Mouse (Mus musculus): ENCODE results near the gene Zfp536.
"Not testable (repeated sequence)": the region's sequence is repeated elsewhere in the genome, so short reads cannot be mapped to it uniquely, and the experiment has no call there.

The Zfp536 gene

GRCm38 (mm10) chr7:37607906-37608305 lies 165.5 kb downstream of the Zfp536 start:
- no peak for DNase-seq (ENCODE audit: low spot score in 2 of 2)

DNA sequence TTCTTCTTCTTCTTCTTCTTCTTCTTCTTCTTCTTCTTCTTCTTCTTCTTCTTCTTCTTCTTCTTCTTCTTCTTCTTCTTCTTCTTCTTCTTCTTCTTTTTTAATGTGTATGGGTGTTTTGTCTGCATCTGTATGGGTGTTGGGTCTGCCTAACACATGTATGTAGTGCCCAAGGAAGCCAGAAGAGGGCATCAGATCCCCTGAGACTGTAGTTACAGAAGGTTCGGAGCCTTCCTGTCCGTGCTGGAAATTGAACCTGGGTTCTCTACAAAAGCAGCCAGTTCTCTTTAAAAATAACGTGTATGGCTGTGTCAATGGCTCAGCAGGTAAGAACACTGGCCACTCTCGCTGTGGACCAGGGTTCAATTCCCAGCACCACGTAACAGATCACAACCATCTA lies 167.0 kb downstream of the Zfp536 start:
- DNase-seq (ENCODE audit: low spot score in 2 of 2): no peak

DNA sequence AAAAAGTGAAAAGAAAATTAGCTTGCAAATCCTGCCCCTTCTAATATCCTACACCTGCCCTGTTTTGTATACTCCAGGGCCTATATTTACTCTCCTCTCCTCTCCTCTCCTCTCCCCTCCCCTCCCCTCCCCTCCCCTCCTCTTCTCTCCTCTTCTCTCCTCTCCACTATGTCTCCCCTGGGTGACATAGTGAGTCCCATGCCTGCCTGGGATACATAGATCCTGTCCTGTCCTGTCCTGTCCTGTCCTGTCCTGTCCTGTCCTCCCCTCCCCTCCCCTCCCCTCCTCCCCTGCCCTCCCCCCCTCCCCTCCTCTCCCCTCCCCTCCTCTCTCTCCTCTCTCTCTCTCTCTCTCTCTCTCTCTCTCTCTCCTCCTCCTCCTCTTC lies 169.9 kb downstream of the Zfp536 start:
- DNase-seq (ENCODE audit: low spot score in 2 of 2): not testable (repeated sequence)

DNA sequence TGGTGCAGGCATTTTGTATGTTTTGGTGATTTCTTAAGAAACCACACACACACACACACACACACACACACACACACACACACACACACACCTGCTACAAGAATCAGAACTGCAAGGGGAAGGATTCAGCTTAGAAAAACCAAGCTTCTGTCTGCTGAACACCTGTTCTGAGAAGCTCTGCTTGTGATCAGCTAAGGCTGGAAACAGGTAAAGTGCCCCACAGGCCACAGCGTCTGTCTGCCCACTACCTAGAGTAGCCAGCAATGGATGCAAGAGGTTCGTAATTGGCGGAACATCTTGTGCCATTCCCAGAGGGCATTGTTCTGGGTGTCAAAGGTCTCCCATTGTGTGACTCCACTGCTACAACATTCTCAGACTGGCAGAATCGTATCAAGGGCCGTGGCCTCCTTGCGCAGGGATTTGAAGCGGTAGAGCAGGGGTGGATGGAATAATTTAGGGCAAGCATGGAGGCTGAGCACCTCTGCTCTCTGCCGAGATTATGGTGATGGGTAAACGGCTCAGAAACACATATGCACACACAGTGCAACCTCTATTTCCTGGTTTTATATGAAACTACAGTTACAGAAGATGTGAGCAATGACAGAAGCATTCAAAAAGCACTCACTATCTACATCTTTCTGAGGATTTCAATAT lies 170.4 kb downstream of the Zfp536 start:
- no peak for DNase-seq (ENCODE audit: low spot score in 2 of 2)

DNA sequence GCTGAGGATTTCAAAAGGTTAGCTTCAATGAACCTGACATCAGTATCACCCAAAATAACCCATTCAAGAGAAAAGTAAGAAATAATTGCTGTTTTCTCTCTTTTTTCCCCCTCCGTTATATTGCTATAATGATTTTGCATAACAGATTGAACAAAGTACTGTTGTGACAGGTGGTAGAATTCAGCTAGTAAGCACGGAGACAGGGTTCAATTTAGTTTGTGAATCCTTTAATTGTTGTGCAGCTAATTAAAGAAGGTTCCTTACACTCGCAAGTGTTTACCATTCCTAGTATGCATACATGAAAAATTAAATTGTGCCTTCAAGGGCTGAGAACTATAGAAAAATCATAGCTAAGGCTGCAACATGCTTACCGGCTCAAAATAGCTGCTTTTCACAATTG lies 173.1 kb downstream of the Zfp536 start:
- no peak for DNase-seq (ENCODE audit: low spot score in 2 of 2)

GRCm38 (mm10) chr7:37594211-37595030 lies 179.0 kb downstream of the Zfp536 start:
- no peak for DNase-seq (ENCODE audit: low spot score in 2 of 2)

GRCm38 (mm10) chr7:37593566-37593965 lies 179.9 kb downstream of the Zfp536 start:
- DNase-seq (ENCODE audit: low spot score in 2 of 2): no peak

DNA sequence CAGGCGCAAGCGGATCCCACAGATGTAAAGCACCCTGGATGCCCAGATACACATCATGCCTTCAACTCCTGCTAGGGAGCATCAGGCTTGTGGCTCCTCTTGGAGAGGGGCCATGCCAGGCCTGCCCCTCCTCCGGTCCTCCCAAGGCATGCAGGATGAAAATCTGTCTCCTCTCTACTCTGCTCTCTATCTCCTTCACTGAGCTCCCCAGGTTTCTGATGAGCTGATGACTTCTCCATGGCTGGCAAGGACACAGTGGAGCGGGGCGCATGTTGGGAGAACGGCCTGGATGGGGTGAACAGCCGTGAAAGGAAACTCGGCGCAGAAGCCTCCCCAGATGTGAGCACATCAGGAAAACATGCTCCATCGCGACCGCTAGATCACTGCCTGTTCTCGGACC lies 186.7 kb downstream of the Zfp536 start:
- DNase-seq (ENCODE audit: low spot score in 2 of 2): no peak

DNA sequence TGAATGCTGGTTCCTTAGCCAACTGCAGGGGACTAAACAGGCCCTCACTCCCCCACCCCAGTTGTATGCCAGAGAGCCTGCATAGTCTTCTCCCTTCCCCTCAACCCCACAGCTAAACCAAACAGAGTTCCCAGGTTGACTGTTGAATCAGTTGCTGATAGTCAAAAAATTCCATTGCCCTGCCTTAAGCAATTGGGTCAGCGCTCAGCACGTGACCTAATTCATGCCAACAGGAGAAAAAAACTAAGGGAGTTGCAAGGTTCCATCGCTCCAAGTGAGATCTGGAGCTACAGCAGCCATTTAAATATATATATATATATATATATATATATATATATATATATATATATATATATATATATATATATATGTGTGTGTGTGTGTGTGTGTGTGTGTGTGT lies 192.2 kb downstream of the Zfp536 start:
- no peak for DNase-seq (ENCODE audit: low spot score in 2 of 2)

GRCm38 (mm10) chr7:37580554-37580953 lies 192.9 kb downstream of the Zfp536 start:
- no peak for DNase-seq (ENCODE audit: low spot score in 2 of 2)

GRCm38 (mm10) chr7:37572021-37572420 lies 201.4 kb downstream of the Zfp536 start:
- DNase-seq (ENCODE audit: low spot score in 2 of 2): no peak

DNA sequence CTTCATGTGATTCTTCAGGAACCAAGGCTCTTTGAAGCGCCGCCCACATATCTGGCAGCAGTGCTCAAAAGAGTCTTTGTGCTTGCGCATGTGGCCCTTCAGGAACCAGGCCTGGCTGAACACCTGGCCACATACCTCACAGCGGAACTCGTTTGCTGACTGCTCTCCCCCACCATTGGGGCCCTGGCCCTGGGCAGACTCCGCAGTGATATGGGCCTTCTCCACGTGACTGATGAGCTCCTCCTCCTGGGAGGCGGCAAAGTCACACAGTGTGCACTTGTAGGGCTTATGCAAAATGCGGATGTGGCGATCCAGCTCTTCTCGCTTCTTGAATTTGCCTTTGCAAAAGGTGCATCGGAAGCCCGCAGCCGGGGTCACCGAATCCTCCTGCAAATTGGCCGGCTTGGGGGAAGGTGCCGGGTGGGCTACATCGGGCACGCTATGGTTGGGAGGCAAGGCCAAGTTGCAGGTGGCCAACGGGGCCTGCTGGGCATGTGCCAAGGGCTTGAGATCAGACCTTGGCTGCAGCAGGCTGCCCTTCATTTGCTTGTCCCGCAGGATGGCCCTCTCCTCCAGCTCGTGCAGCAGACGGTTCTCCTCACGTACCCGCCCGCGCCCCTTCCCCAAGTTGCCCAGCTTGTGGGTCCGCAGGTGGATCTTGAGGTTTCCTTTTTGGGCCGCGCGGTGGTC lies 204.5 kb downstream of the Zfp536 start:
- DNase-seq (ENCODE audit: low spot score in 2 of 2): no peak

DNA sequence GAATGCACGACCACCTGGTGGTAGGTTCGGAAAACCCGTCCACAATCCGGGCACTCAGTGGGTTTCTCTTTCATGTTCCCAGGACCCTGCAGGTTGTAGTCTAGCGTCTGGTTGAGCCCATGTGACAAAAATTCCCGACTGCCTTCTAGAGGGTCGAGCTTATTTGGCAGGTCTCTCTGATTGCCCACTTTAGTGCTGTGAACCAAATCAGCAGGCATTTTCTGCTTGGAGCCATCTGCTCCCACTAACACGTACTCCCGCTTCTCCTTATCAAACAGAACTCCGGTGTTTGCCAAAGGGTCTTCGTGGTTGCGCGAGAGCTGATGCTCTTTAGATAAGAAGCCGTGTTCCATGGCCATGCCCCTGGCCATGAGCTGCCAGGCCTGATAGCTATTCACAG lies 205.4 kb downstream of the Zfp536 start:
- DNase-seq (ENCODE audit: low spot score in 2 of 2): no peak

DNA sequence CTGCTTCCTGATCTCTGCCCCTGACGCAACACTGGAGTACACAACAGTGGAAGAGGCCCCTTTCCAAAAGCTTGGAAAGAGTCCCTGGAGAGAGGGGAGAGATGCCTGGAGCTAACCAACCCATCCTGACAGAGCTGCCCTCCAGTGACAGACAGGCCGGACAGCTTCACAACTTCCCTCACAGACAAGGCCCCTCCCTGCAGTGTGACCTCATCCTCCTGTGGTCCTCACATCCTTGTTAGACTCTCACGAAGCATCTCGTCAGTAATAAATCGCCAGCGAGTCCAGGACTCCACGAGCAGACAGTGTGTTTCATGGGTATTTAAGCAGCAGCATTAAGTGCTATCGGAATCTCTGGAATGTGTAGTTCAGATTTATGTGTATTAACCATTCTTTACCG lies 207.4 kb downstream of the Zfp536 start:
- no peak for DNase-seq (ENCODE audit: low spot score in 2 of 2)

DNA sequence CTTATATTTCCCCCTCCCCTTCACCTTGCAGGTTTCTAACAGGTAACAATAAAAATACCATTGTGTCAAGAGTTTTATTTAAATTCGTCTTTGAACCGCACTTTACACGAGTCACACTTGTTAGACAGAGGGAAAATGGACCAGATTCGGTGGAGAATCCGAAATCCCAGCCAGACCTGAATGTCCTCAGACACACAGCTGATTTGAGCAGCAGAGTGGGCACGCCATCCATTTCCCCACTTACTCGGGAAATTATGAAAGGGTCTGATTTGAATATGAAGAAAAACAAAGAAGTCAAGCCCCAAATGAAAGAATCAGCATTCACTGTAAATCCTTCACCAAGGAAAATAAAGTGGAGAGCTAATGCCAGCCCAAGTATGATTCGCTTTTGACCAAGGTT lies 208.1 kb downstream of the Zfp536 start:
- no peak for DNase-seq (ENCODE audit: low spot score in 2 of 2)

GRCm38 (mm10) chr7:37564644-37565043 lies 208.8 kb downstream of the Zfp536 start:
- no peak for DNase-seq (ENCODE audit: low spot score in 2 of 2)

DNA sequence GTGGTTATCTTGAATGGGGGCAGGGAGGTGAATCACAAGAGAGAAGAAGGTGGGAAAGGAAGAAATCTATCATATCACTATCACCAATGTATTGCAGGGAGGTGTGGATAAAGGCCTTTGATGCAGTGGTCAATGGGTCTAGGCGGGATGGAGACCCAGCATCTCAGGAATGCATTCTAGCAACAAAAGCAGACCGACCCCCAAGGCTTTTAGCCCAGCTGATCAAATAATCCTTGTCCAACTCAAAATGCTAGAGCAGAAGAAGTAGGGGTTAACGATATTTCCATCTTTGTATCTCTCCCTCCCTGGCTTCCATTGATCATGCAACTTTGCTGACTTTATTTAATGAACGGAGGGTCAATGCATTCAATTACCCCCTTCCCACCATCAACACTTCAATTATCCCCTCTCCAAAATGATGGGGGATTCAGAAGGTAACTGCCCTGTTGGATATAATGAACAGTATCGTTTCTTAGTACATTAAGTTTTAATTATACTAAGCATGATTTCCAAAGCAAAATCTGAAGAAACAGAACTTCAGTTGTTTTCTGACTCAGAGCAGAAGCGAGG lies 209.5 kb downstream of the Zfp536 start:
- DNase-seq (ENCODE audit: low spot score in 2 of 2): no peak

DNA sequence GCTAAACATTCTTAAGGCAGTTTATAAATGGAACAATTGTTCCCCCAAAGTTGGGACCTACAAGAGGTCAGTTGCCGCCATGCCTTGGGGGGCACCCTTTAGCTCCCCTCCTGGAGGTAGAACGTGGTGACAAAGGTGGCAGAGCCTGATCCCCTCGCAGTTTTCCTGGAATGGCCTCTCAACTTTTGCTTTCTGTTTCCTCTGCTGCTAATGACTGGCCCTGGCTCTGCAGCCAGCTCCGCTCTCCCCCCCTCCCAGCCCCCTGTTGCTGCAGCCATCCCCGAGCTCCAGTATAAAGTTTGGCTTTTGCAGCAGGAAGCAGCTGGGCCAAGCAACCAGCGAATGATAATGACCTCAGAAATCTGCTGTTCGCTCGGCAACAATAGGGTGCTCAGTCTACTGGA lies 210.3 kb downstream of the Zfp536 start:
- DNase-seq (ENCODE audit: low spot score in 2 of 2): no peak

DNA sequence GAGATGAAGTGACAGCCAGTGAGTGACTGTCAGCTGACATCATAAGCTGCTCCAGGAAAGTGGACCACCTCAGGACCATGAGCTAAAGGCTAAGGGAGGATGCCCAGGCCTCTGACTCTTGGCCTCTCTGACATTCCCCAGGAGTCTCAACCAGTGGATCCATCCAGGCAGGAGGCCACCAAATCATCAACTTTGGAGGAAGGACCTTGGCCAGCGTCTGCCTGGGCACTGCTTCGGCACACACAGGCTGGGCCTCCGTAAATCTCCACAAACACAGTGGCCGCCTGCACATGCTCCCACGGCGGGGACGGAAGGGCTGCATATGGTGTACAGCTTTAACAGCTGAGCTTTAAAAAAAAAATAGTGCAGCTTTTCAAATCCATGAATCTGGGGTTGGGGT lies 210.9 kb downstream of the Zfp536 start:
- DNase-seq (ENCODE audit: low spot score in 2 of 2): no peak

- no peak for DNase-seq (ENCODE audit: low spot score in 2 of 2)
These were observed 212.9 kb downstream of the Zfp536 start for GRCm38 (mm10) chr7:37560581-37560980.

- no peak for DNase-seq (ENCODE audit: low spot score in 2 of 2)
These were observed 213.6 kb downstream of the Zfp536 start for GRCm38 (mm10) chr7:37559851-37560250.

DNA sequence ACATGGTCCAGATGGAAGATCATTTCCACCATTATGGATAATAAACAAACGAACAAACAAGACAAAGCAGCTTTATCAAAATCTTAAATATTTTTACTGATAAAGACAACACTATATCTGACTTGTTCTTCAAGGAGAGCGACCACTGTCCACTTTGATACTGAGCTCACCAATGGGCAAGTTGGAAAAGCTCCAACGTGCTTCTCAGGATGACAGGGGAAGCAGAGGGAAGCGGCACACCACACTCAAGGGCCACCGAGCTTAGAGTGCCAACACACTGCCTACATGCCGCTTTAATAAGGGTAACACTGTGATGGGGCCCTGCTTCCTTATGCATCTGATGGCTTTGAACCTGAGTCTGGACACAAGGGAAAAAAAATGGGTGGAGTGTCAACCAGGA lies 214.1 kb downstream of the Zfp536 start:
- no peak for DNase-seq (ENCODE audit: low spot score in 2 of 2)

DNA sequence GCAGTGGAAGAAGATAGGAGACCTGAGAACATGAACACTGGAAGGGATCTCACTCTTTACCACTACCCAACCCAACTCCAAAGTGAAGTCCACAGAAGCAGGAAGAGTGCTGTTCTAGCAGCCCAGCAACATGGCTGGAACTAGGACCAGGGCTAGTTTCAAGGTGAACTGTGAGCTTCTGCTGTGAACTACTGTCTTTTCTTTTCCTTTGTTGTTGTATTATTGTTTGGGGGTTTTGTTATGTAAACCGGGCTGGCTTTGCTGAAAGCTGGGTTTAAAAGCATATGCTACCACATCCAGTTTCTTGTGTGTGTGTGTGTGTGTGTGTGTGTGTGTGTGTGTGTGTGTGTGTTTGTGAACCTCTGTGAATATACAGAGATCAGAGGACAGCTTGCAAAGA lies 216.6 kb downstream of the Zfp536 start:
- no peak for DNase-seq (ENCODE audit: low spot score in 2 of 2)
